Mouse (Mus musculus): ENCODE measurements around the gene Tmc5.

DNA sequence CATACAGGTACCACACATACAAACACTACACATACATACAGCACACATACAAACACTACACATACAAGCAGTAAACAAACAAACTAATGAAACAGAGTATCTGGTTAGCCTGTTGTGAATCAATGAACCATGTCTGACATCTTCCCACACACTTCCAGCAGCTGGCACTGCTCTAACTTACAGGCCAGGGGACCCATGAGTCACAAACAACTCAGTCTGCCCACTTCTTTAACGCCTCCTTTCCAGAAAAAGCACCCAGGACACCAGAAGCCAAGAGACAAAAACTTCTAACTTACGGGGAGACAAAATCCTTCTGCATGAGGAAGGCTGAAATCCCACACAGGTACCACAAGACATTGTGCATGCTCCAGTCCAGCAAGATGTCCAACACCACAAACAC, 94.2 kb downstream of the Tmc5 start:
- TF ChIP-seq CTCF (IDR thresholded peaks at IDR 0.05; ENCODE audit: low read depth, low read length) (no peak), GATA2 (IDR thresholded peaks at IDR 0.05; ENCODE audit: borderline replicate concordance, low read depth, low read length) (no peak)
